Mouse (Mus musculus): Measurements from ENCODE around the gene Ptprn2.

DNA sequence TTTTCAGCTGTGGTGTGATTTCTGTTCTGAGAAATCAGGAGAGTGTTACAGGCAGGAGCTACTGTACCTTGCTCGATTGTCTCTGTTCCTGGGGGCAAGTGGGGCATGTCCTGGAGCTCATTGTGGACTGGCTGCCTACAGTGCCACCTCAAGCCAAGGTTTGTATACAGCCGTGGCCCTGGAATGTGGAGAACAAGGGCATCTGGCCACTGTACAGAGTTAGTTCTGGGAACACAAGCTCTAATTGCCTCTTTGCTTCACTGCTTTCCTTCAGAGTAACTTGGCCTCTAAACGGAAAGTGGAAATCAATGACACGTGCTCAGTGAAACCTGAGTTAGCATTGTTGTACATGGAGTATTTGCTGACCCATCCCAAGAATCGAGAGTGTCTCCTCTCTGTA is 46.9 kb upstream of the Ptprn2 start:
- TF ChIP-seq EP300 (IDR thresholded peaks at IDR 0.05; ENCODE audit: insufficient read depth, low read depth, low read length) = no peak
- no peak for TF ChIP-seq CTCF (IDR thresholded peaks at IDR 0.05; ENCODE audit: low read depth, low read length)

Measured in ES-Bruce4 (cell line).